Mouse (Mus musculus) CH12.LX (cell line): ENCODE results near the gene Midn.

ENCODE experiments used
- CTCF ChIP-seq, 2 experiments: IDR thresholded peaks in 1 of 2; conservative IDR thresholded peaks in 1 of 2; 2 replicates each; pipeline ENCODE4 v1.5.1; 2011 to 2012; ENCODE audit warnings: low read depth in 2 of 2, low read length in 2 of 2, improper control_type of control experiment in 1 of 2, inconsistent platforms in 1 of 2, mild to moderate bottlenecking in 1 of 2, moderate library complexity in 1 of 2
- E2F4 ChIP-seq: IDR thresholded peaks from 2 replicates; pipeline ENCODE4 v1.6.1; 2011; ENCODE audit warnings: low read depth, low read length, improper control_type of control experiment; ENCODE audit not compliant: insufficient replicate concordance
- EP300 ChIP-seq: IDR thresholded peaks from 2 replicates; pipeline ENCODE4 v1.6.1; 2011; ENCODE audit warnings: low read length, improper control_type of control experiment
- MYC ChIP-seq: IDR thresholded peaks from 2 replicates; pipeline ENCODE4 v1.6.1; 2011; ENCODE audit warnings: low read depth, mild to moderate bottlenecking, improper control_type of control experiment, low read length
- POLR2A ChIP-seq: IDR thresholded peaks from 2 replicates; pipeline ENCODE4 v1.6.1; 2011; ENCODE audit warnings: low read depth, mild to moderate bottlenecking, improper control_type of control experiment, low read length
- RAD21 ChIP-seq: IDR thresholded peaks from 2 replicates; pipeline ENCODE4 v1.6.1; 2011; ENCODE audit warnings: low read depth, mild to moderate bottlenecking, low read length, improper control_type of control experiment, moderate library complexity
- SIN3A ChIP-seq: IDR thresholded peaks from 2 replicates; pipeline ENCODE4 v1.6.1; 2012; ENCODE audit warnings: low read length, improper control_type of control experiment, inconsistent platforms
- TBP ChIP-seq: conservative IDR thresholded peaks from 2 replicates; pipeline ENCODE4 v1.6.1; 2011; ENCODE audit warnings: low read depth, low read length, improper control_type of control experiment
- UBTF ChIP-seq: IDR thresholded peaks from 2 replicates; pipeline ENCODE4 v1.6.1; 2012; ENCODE audit warnings: low read depth, mild to moderate bottlenecking, inconsistent platforms, low read length, improper control_type of control experiment, moderate library complexity
- ZNF384 ChIP-seq: IDR thresholded peaks from 2 replicates; pipeline ENCODE4 v1.6.1; 2012; ENCODE audit warnings: low read depth, low read length, improper control_type of control experiment, inconsistent platforms

- no peak for TF ChIP-seq SIN3A
- TF ChIP-seq TBP = no peak
- no peak for TF ChIP-seq E2F4
- no peak for TF ChIP-seq RAD21
- TF ChIP-seq MYC = no peak
- TF ChIP-seq POLR2A = no peak
- no peak for TF ChIP-seq EP300
- TF ChIP-seq CTCF (conservative IDR thresholded peaks at IDR 0.05 in 1 of 2, IDR thresholded peaks at IDR 0.05 in 1 of 2; ENCODE audit: low read depth in 2 of 2, low read length in 2 of 2) = no peak
- TF ChIP-seq ZNF384 = no peak
- TF ChIP-seq UBTF = no peak
Measured at GRCm38 (mm10) chr10:80200485-80200884, 52.4 kb downstream of the Midn start.
